ENCODE assay signal across 8 mouse cellular contexts in genomic region chr1:127679498-127680133, GRCm38 (mm10). TPM values are rescaled to one million over a fixed set of nuclear protein-coding genes. Genes with fewer than 3 reads are reported as not detected.
DNase-seq lines count a peak whose midpoint lies in the region; ATAC-seq and TF ChIP-seq lines count a peak whose summit lies in the region.

TSS of gene Tmem163 (minus strand) at chr1:127679548.

- H3K9ac ChIP-seq in heart, embryonic 14.5 days (ENCODE audit: low read length), result no peak within 1 kb of the TSS

- H3K4me1 ChIP-seq in heart, embryonic 14.5 days (ENCODE audit: control insufficient read depth in 2 of 2, insufficient read depth in 2 of 2, low read length in 2 of 2), result peaks cover 0 to 7% of the 10 kb centered on the region in 2 experiments; a peak in 3 of 4 replicates
- peaks cover 49% of the 10 kb centered on the region for H3K4me1 ChIP-seq in megakaryocyte, embryonic 14.5 days

- 32% methylated on average over 18 of the region's 18 CpGs for WGBS in heart, embryonic 14.5 days

- no peak for DNase-seq in gastrocnemius, adult 2 months
- DNase-seq in gastrocnemius, adult 8-10 months (ENCODE audit: low spot score in 2 of 2), result no peak
- peak; percentile 80 for DNase-seq in ES-CJ7 (ENCODE audit: low read depth, low spot score)
- peak; percentile 77 to 85 for DNase-seq in cerebellum, postnatal 10 days
- no peak for DNase-seq in left cerebral cortex, adult 8-10 months (ENCODE audit: low spot score in 2 of 2)
- peak; percentile 53 to 65 for DNase-seq in spleen, postnatal 36 days (ENCODE audit: low spot score in 2 of 2)

- peaks cover 56% of the 10 kb centered on the region for H3K27me3 ChIP-seq in heart, embryonic 14.5 days (ENCODE audit: control insufficient read depth, insufficient read depth, low read length)
- peaks cover 19% of the 10 kb centered on the region for H3K27me3 ChIP-seq in megakaryocyte, embryonic 14.5 days (replicated peaks)

- H3K9me3 ChIP-seq in heart, embryonic 14.5 days (ENCODE audit: control insufficient read depth, low read length), result no peaks in the 10 kb centered on the region
- peaks cover 4% of the 10 kb centered on the region; the same call in 1 of the 2 replicates for H3K9me3 ChIP-seq in megakaryocyte, embryonic 14.5 days

- H3K4me3 ChIP-seq in gastrocnemius, adult 2 months, result no peak within 1 kb of the TSS; the same call in 1 of the 2 replicates
- H3K4me3 ChIP-seq in heart, embryonic 14.5 days (ENCODE audit: control insufficient read depth in 1 of 2, insufficient read depth in 1 of 2, low read depth in 1 of 2, low read length in 2 of 2), result peak within 1 kb of the TSS in 1 of 2 experiments; percentile 63; a peak in 2 of 4 replicates
- H3K4me3 ChIP-seq in megakaryocyte, embryonic 14.5 days (replicated peaks), result peak within 1 kb of the TSS; percentile 98

- no peaks in the 10 kb centered on the region for H3K36me3 ChIP-seq in heart, embryonic 14.5 days (ENCODE audit: control insufficient read depth, insufficient read depth, low read length)
- peaks cover under 1% of the 10 kb centered on the region for H3K36me3 ChIP-seq in megakaryocyte, embryonic 14.5 days (replicated peaks; ENCODE audit: low read length)

- H3K4me2 ChIP-seq in heart, embryonic 14.5 days (ENCODE audit: low read length), result peak within 1 kb of the TSS; percentile 100

- no peak for ATAC-seq in heart, embryonic 14.5 days (ENCODE audit: insufficient number of reproducible peaks, insufficient read depth, low FRiP score, low read depth)

- intact Hi-C loops in gastrocnemius, adult 2 months (cut with DNase I), result loop anchor here (5.0 kb wide), 1 partner anchor 182 kb away; no protein-coding TSS in a partner anchor

- TF ChIP-seq CTCF in gastrocnemius, adult 2 months (IDR thresholded peaks at IDR 0.05), result peak; percentile 63

- no peak within 1 kb of the TSS for H3K27ac ChIP-seq in gastrocnemius, adult 2 months
- H3K27ac ChIP-seq in heart, embryonic 14.5 days (replicated peaks in 1 of 2; ENCODE audit: control insufficient read depth in 1 of 2, insufficient read depth in 1 of 2, low read depth in 2 of 2, low read length in 2 of 2), result no peak within 1 kb of the TSS

RNA-seq across cellular contexts. Expression of gene Tmem163, which starts in this region (rescaled TPM):
- total RNA-seq in gastrocnemius, adult 2 months (2021), result not detected
- total RNA-seq in gastrocnemius, adult 8-10 months (2022), result not detected
- polyA plus RNA-seq in heart, embryonic 14.5 days (2014; fragmentation: Nextera tagmentation; extraction: Ambion mirVana), result 28.8 and 31.6 TPM in 2 replicates
- 10 to 100 TPM; 18.8 to 20.4 (median 19.4) TPM for total RNA-seq in left cerebral cortex, adult 8-10 months (2022)
- polyA plus RNA-seq in megakaryocyte, embryonic 14.5 days (2012; ENCODE audit: insufficient read depth, low replicate concordance), result 41.1 and 61.1 TPM in 2 replicates

Comparison
In these comparisons a context has a peak if more than half of its experiments do, and no peak if none do; other contexts are left out.
1. RNA of gene Tmem163 (total RNA-seq): 18.8 to 20.4 TPM in left cerebral cortex, adult 8-10 months; not detected in gastrocnemius, adult 8-10 months and not detected in gastrocnemius, adult 2 months; every median in the first group is over 10 times any median in the second.
2. DNase-seq: peak in ES-CJ7 (single experiment), cerebellum, postnatal 10 days (2 of 2) and spleen, postnatal 36 days (2 of 2); none in gastrocnemius, adult 2 months (single experiment), gastrocnemius, adult 8-10 months (0 of 2) and left cerebral cortex, adult 8-10 months (0 of 2).